Mouse (Mus musculus) macrophage (primary cell): ENCODE data around the gene Snx32. TPM values are rescaled to one million over a fixed set of nuclear protein-coding genes. Genes with fewer than 3 reads are reported as not detected.

ENCODE experiments used
- H3K27ac ChIP-seq: fragments of 350-480 bp; formaldehyde crosslinking; 2 replicates; pipeline ENCODE4 v1.9.0; 2021
- H3K36me3 ChIP-seq: fragments of 350-480 bp; formaldehyde crosslinking; 2 replicates; pipeline ENCODE4 v1.9.0; 2021; ENCODE audit errors: inconsistent target
- H3K4me3 ChIP-seq: fragments of 350-480 bp; formaldehyde crosslinking; 2 replicates; pipeline ENCODE4 v1.9.0; 2021; ENCODE audit errors: inconsistent target
- H3K79me2 ChIP-seq: fragments of 350-480 bp; formaldehyde crosslinking; 2 replicates; pipeline ENCODE4 v1.9.0; 2021; ENCODE audit errors: inconsistent target
- WGBS: methylation state at CpG from one replicate; pipeline ENCODE4 v1.1.7; 2026; ENCODE audit warnings: inconsistent platforms; ENCODE audit not compliant: missing documents; 5-methylcytosine and 5-hydroxymethylcytosine counted together
- polyA plus RNA-seq: library from polyadenylated mRNA; stranded (reverse); fragments of 250-400 nt; gene quantifications from 3 replicates; pipeline ENCODE4 v1.2.4, GENCODE M21; 2018; ENCODE audit warnings: inconsistent platforms

The Snx32 gene
- polyA plus RNA-seq, 1 experiment from 2014 or later: 11.7 TPM

- Histone ChIP-seq H3K27ac (no peak overlapping the region), H3K79me2 (peaks cover 12% of the 10 kb centered on the region), H3K36me3 (peaks cover 56% of the 10 kb centered on the region), H3K4me3 (no peak overlapping the region)
- WGBS: 92% methylated on average over 9 of the region's 9 CpGs
Observed at GRCm38 (mm10) chr19:5463212-5463611, 47.1 kb downstream of the Snx32 start.

- Histone ChIP-seq H3K36me3 (peaks cover 45% of the 10 kb centered on the region), H3K27ac (no peak overlapping the region), H3K79me2 (peaks cover 14% of the 10 kb centered on the region), H3K4me3 (peak overlapping the region; percentile 96)
- WGBS: 85% methylated on average over 6 of the region's 6 CpGs
Observed at GRCm38 (mm10) chr19:5461411-5461810, 48.9 kb downstream of the Snx32 start.

- Histone ChIP-seq H3K36me3 (peaks cover 35% of the 10 kb centered on the region), H3K79me2 (peaks cover 23% of the 10 kb centered on the region), H3K27ac (peak within 1 kb of the TSS; percentile 73), H3K4me3 (peak within 1 kb of the TSS; percentile 96)
- 0% methylated on average over 32 of the region's 32 CpGs for whole genome bisulfite sequencing
Observed at GRCm38 (mm10) chr19:5460465-5460911, 49.9 kb downstream of the Snx32 start, which contains the start of gene Fibp. Fibp (plus strand) TSS chr19:5460615.

- peaks cover 30% of the 10 kb centered on the region for H3K36me3 ChIP-seq
- peak overlapping the region; percentile 73 for H3K27ac ChIP-seq
- peak overlapping the region; percentile 96 for H3K4me3 ChIP-seq
- H3K79me2 ChIP-seq: peaks cover 29% of the 10 kb centered on the region
- WGBS: 32% methylated on average over 2 of the region's 3 CpGs
Observed at GRCm38 (mm10) chr19:5459896-5460295, 50.4 kb downstream of the Snx32 start.

GRCm38 (mm10) chr19:5459019-5459418 lies 51.3 kb downstream of the Snx32 start:
- peaks cover 21% of the 10 kb centered on the region for H3K36me3 ChIP-seq
- 90% methylated on average over 7 of the region's 7 CpGs for WGBS
- H3K79me2 ChIP-seq: peaks cover 36% of the 10 kb centered on the region
- no peak overlapping the region for H3K27ac ChIP-seq
- no peak overlapping the region for H3K4me3 ChIP-seq

- peaks cover 36% of the 10 kb centered on the region for H3K79me2 ChIP-seq
- H3K4me3 ChIP-seq: peak within 1 kb of the TSS; percentile 50
- H3K27ac ChIP-seq: no peak within 1 kb of the TSS
- H3K36me3 ChIP-seq: peaks cover 9% of the 10 kb centered on the region
- WGBS: 18% methylated on average over 13 of the region's 14 CpGs
Observed at GRCm38 (mm10) chr19:5457746-5458442, 52.4 kb downstream of the Snx32 start, which contains the start of gene Ccdc85b. Ccdc85b (minus strand) TSS chr19:5457894.

- Histone ChIP-seq H3K27ac (no peak overlapping the region), H3K79me2 (peaks cover 36% of the 10 kb centered on the region), H3K36me3 (peaks cover 2% of the 10 kb centered on the region; the same call in 1 of the 2 replicates), H3K4me3 (peak overlapping the region; percentile 50)
- WGBS: under 1% methylated on average over 69 of the region's 70 CpGs
Observed at GRCm38 (mm10) chr19:5456922-5457745, 53.2 kb downstream of the Snx32 start.

GRCm38 (mm10) chr19:5456241-5456921 lies 54.0 kb downstream of the Snx32 start:
- Histone ChIP-seq H3K36me3 (no peaks in the 10 kb centered on the region), H3K79me2 (peaks cover 31% of the 10 kb centered on the region), H3K27ac (no peak overlapping the region), H3K4me3 (peak overlapping the region; percentile 50)
- 3% methylated on average over 26 of the region's 26 CpGs for WGBS

- H3K27ac ChIP-seq: no peak overlapping the region
- WGBS: 85% methylated on average over 8 of the region's 8 CpGs
- H3K36me3 ChIP-seq: no peaks in the 10 kb centered on the region
- H3K4me3 ChIP-seq: no peak overlapping the region
- peaks cover 24% of the 10 kb centered on the region for H3K79me2 ChIP-seq
Observed at GRCm38 (mm10) chr19:5455568-5455967, 54.8 kb downstream of the Snx32 start.

GRCm38 (mm10) chr19:5455037-5455436 lies 55.3 kb downstream of the Snx32 start:
- Histone ChIP-seq H3K36me3 (no peaks in the 10 kb centered on the region), H3K79me2 (peaks cover 24% of the 10 kb centered on the region), H3K4me3 (no peak overlapping the region), H3K27ac (no peak overlapping the region)
- WGBS: 94% methylated on average over 12 of the region's 12 CpGs

- WGBS: 79% methylated on average over 4 of the region's 6 CpGs
- H3K27ac ChIP-seq: no peak overlapping the region
Observed at GRCm38 (mm10) chr19:5451766-5452165, 58.6 kb downstream of the Snx32 start.

GRCm38 (mm10) chr19:5449673-5450072 lies 60.7 kb downstream of the Snx32 start:
- Histone ChIP-seq H3K79me2 (peaks cover 5% of the 10 kb centered on the region; the same call in 1 of the 2 replicates), H3K4me3 (no peak overlapping the region), H3K36me3 (no peaks in the 10 kb centered on the region), H3K27ac (no peak overlapping the region)
- 100% methylated on average over 3 of the region's 3 CpGs for WGBS

More at GRCm38 (mm10) chr19:5451766-5452165, 58.6 kb downstream of the Snx32 start:
- no peak overlapping the region for H3K4me3 ChIP-seq
- no peaks in the 10 kb centered on the region for H3K36me3 ChIP-seq
- H3K79me2 ChIP-seq: peaks cover 24% of the 10 kb centered on the region

- no peaks in the 10 kb centered on the region for H3K36me3 ChIP-seq
- WGBS: 11% methylated on average over 31 of the region's 36 CpGs
- H3K27ac ChIP-seq: no peak overlapping the region
- H3K4me3 ChIP-seq: no peak overlapping the region
- no peaks in the 10 kb centered on the region for H3K79me2 ChIP-seq
Observed at GRCm38 (mm10) chr19:5448354-5449150, 61.8 kb downstream of the Snx32 start.
